ENCODE assay signal across 9 mouse cellular contexts in genomic region chr8:87944225-87944934, GRCm38 (mm10). TPM values are rescaled to one million over a fixed set of nuclear protein-coding genes. Genes with fewer than 3 reads are reported as not detected.
DNase-seq lines count a peak whose midpoint lies in the region; ATAC-seq and TF ChIP-seq lines count a peak whose summit lies in the region.
"Had no signal": no experiment of that assay in that cellular context is flagged by ENCODE, and none has a peak within 500 bp of the region (broad histone marks: within the 10 kb centered on the region; RNA-seq: fewer than 3 reads in every experiment).

No protein-coding gene starts in this region.

- no peaks in the 10 kb centered on the region for H3K9me3 ChIP-seq in ES-Bruce4 (replicated peaks; ENCODE audit: control insufficient read depth, insufficient read depth, low read length, poor library complexity, severe bottlenecking)
- H3K9me3 ChIP-seq in forebrain, embryonic 11.5 days (ENCODE audit: control insufficient read depth, low read length): no peaks in the 10 kb centered on the region
- no peaks in the 10 kb centered on the region for H3K9me3 ChIP-seq in liver, embryonic 15.5 days (replicated peaks)

- peak overlapping the region; percentile 65 for H3K4me2 ChIP-seq in forebrain, embryonic 11.5 days (ENCODE audit: low read depth, low read length, severe bottlenecking)
- H3K4me2 ChIP-seq in liver, embryonic 15.5 days: 0 out of 2 replicates have a peak overlapping the region, but pooled peaks have one; percentile 63

- 0 out of 2 replicates have a peak, but pooled peaks have one; percentile 20 for ATAC-seq in forebrain, embryonic 11.5 days (replicated peaks; ENCODE audit: low FRiP score)
- ATAC-seq in liver, embryonic 15.5 days (ENCODE audit: insufficient read depth): no peak

- H3K9ac ChIP-seq in ES-Bruce4 (ENCODE audit: low read depth, poor library complexity, severe bottlenecking): peak overlapping the region; percentile 66; the same call in 1 of the 2 replicates
- H3K9ac ChIP-seq in forebrain, embryonic 11.5 days (ENCODE audit: low read length): peak overlapping the region; percentile 60
- H3K9ac ChIP-seq in liver, embryonic 15.5 days: no peak overlapping the region

- no peaks in the 10 kb centered on the region for H3K36me3 ChIP-seq in ES-Bruce4 (ENCODE audit: control insufficient read depth, insufficient read depth, low read length, poor library complexity, severe bottlenecking)
- no peaks in the 10 kb centered on the region for H3K36me3 ChIP-seq in forebrain, embryonic 11.5 days (ENCODE audit: control insufficient read depth, insufficient read depth, low read length)
- H3K36me3 ChIP-seq in liver, embryonic 15.5 days (replicated peaks): no peaks in the 10 kb centered on the region

- TF ChIP-seq EP300 in ES-Bruce4 (IDR thresholded peaks at IDR 0.05; ENCODE audit: insufficient read depth, low read depth, low read length): peak; percentile 79

- no peak for TF ChIP-seq POLR2A in ES-Bruce4 (IDR thresholded peaks at IDR 0.05; ENCODE audit: insufficient read depth, low read length)

- H3K27ac ChIP-seq in ES-Bruce4 (ENCODE audit: insufficient read depth, low read length): no peak overlapping the region
- H3K27ac ChIP-seq in forebrain, embryonic 11.5 days (ENCODE audit: low read depth, low read length): no peak overlapping the region
- H3K27ac ChIP-seq in liver, embryonic 15.5 days (replicated peaks): no peak overlapping the region

- H3K4me3 ChIP-seq in ES-Bruce4 (ENCODE audit: low read depth, low read length): peak overlapping the region; percentile 37
- H3K4me3 ChIP-seq in forebrain, embryonic 11.5 days (ENCODE audit: low read depth, low read length): peak overlapping the region; percentile 24; the same call in 1 of the 2 replicates
- H3K4me3 ChIP-seq in liver, embryonic 15.5 days (replicated peaks): no peak overlapping the region

- DNase-seq in cerebellum, postnatal 25 days: peak; percentile 32 to 34
- no peak for DNase-seq in cerebellum, adult 11 months
- DNase-seq in forebrain, embryonic 11.5 days (ENCODE audit: low spot score): no peak
- no peak for DNase-seq in T-cell, adult 2 months (ENCODE audit: low spot score)
- DNase-seq in frontal cortex, postnatal 36 days (ENCODE audit: low spot score in 2 of 2): no peak
- no peak for DNase-seq in spleen, postnatal 10 days (ENCODE audit: low spot score in 2 of 2)

- 22% methylated on average over 5 of the region's 5 CpGs for WGBS in forebrain, embryonic 11.5 days
- 40% methylated on average over 5 of the region's 5 CpGs for WGBS in liver, embryonic 15.5 days (ENCODE audit: insufficient replicate concordance)

- peaks cover 3% of the 10 kb centered on the region for H3K4me1 ChIP-seq in ES-Bruce4 (ENCODE audit: control insufficient read depth, insufficient read depth, low read length)
- peaks cover 26% of the 10 kb centered on the region for H3K4me1 ChIP-seq in forebrain, embryonic 11.5 days (replicated peaks; ENCODE audit: control insufficient read depth, insufficient read depth, low read length)
- H3K4me1 ChIP-seq in liver, embryonic 15.5 days (replicated peaks): no peaks in the 10 kb centered on the region

- H3K27me3 ChIP-seq in ES-Bruce4 (ENCODE audit: control insufficient read depth, insufficient read depth, low read length, poor library complexity, severe bottlenecking): no peaks in the 10 kb centered on the region
- H3K27me3 ChIP-seq in forebrain, embryonic 11.5 days (ENCODE audit: control insufficient read depth, insufficient read depth, low read length): no peaks in the 10 kb centered on the region
- H3K27me3 ChIP-seq in liver, embryonic 15.5 days: peaks cover 15% of the 10 kb centered on the region
- H3K27me3 ChIP-seq: CH12.LX had no signal

- no peak for TF ChIP-seq CTCF in ES-Bruce4 (IDR thresholded peaks at IDR 0.05; ENCODE audit: low read depth, low read length)

RNA-seq across cellular contexts. Expression of gene Zfp423, which starts 15.0 kb away (rescaled TPM):
- 11.3 and 14.4 TPM in 2 replicates for polyA plus RNA-seq in ES-Bruce4 (2011; ENCODE audit: insufficient read depth, insufficient read length, low read depth, missing spikeins)
- 42.1 and 44.8 TPM in 2 replicates for polyA plus RNA-seq in forebrain, embryonic 11.5 days (2014; fragmentation: Nextera tagmentation; extraction: Ambion mirVana)
- polyA plus RNA-seq in liver, embryonic 15.5 days (2015; fragmentation: Nextera tagmentation; extraction: Ambion mirVana): 0.30 and 0.39 TPM in 2 replicates

Comparison
In these comparisons a context has a peak if more than half of its experiments do, and no peak if none do; other contexts are left out.
1. DNase-seq: peak in cerebellum, postnatal 25 days (2 of 2); none in cerebellum, adult 11 months (single experiment), forebrain, embryonic 11.5 days (single experiment), T-cell, adult 2 months (single experiment), frontal cortex, postnatal 36 days (0 of 2) and spleen, postnatal 10 days (0 of 2).